Mouse (Mus musculus) ES-Bruce4 (cell line): ENCODE data around the gene Csrnp1. TPM values are rescaled to one million over a fixed set of nuclear protein-coding genes. Genes with fewer than 3 reads are reported as not detected.

Experiments
- H3K27ac ChIP-seq: 2 replicates; pipeline ENCODE4 v1.5.1; 2012; ENCODE audit warnings: low read length, inconsistent platforms; ENCODE audit not compliant: insufficient read depth
- H3K27me3 ChIP-seq: 2 replicates; pipeline ENCODE4 v1.6.1; 2012; ENCODE audit warnings: mild to moderate bottlenecking, low read length, inconsistent platforms; ENCODE audit not compliant: control insufficient read depth, poor library complexity, insufficient read depth, severe bottlenecking
- H3K36me3 ChIP-seq: 2 replicates; pipeline ENCODE4 v1.6.1; 2012; ENCODE audit warnings: inconsistent platforms, mild to moderate bottlenecking, low read length, moderate library complexity; ENCODE audit not compliant: control insufficient read depth, poor library complexity, insufficient read depth, severe bottlenecking
- H3K4me1 ChIP-seq: one replicate; pipeline ENCODE4 v1.8.1; 2011; ENCODE audit warnings: low read length; ENCODE audit not compliant: control insufficient read depth, insufficient read depth
- H3K4me3 ChIP-seq: 2 replicates; pipeline ENCODE4 v1.5.1; 2011; ENCODE audit warnings: low read depth, mild to moderate bottlenecking, low read length
- H3K9ac ChIP-seq: 2 replicates; pipeline ENCODE4 v1.6.1; 2012; ENCODE audit warnings: low read depth, mild to moderate bottlenecking, inconsistent platforms; ENCODE audit not compliant: poor library complexity, severe bottlenecking
- H3K9me3 ChIP-seq: replicated peaks from 2 replicates; pipeline ENCODE4 v1.6.1; 2012; ENCODE audit warnings: mild to moderate bottlenecking, low read length, inconsistent platforms; ENCODE audit not compliant: control insufficient read depth, poor library complexity, insufficient read depth, severe bottlenecking
- CTCF ChIP-seq: IDR thresholded peaks from one replicate; pipeline ENCODE4 v1.8.1; 2011; ENCODE audit warnings: low read depth, low read length
- EP300 ChIP-seq: IDR thresholded peaks from 2 replicates; pipeline ENCODE4 v1.6.1; 2011; ENCODE audit warnings: low read depth, low read length; ENCODE audit not compliant: insufficient read depth
- POLR2A ChIP-seq: IDR thresholded peaks from one replicate; pipeline ENCODE4 v1.8.1; 2011; ENCODE audit warnings: low read length; ENCODE audit not compliant: insufficient read depth
- polyA plus RNA-seq: library from polyadenylated mRNA; stranded (reverse); fragments of >200 nt; gene quantifications from 2 replicates; pipeline ENCODE4 v1.2.4, GENCODE M21; 2011; ENCODE audit warnings: low read depth; ENCODE audit not compliant: missing spikeins, insufficient read depth, insufficient read length

The Csrnp1 gene
- polyA plus RNA-seq, 1 experiment, result 28.4 TPM

DNA sequence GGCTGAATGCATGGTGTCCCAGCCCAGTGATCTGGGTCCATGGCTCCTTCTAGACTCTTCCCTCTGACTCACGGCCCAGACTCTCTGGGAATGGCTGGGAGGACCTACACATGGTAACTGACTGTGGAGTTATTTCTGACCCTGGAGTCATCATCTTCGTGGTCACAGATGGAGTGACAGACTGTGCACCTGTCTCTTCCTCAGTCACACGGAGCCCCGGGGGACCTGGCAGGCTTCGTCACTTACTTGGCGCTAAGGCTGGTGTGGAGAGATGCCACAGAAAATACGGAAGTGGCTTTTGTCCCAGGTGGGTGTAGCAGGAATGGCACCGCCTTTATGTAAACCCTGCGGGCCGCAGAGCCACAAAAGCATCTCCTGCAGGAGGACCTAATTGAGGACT lies 39.7 kb upstream of the Csrnp1 start:
- Histone ChIP-seq H3K36me3 (no peaks in the 10 kb centered on the region), H3K4me3 (no peak overlapping the region), H3K9ac (no peak overlapping the region), H3K27ac (no peak overlapping the region), H3K27me3 (no peaks in the 10 kb centered on the region), H3K4me1 (no peaks in the 10 kb centered on the region), H3K9me3 (no peaks in the 10 kb centered on the region)
- TF ChIP-seq CTCF (no peak), EP300 (no peak), POLR2A (no peak)

DNA sequence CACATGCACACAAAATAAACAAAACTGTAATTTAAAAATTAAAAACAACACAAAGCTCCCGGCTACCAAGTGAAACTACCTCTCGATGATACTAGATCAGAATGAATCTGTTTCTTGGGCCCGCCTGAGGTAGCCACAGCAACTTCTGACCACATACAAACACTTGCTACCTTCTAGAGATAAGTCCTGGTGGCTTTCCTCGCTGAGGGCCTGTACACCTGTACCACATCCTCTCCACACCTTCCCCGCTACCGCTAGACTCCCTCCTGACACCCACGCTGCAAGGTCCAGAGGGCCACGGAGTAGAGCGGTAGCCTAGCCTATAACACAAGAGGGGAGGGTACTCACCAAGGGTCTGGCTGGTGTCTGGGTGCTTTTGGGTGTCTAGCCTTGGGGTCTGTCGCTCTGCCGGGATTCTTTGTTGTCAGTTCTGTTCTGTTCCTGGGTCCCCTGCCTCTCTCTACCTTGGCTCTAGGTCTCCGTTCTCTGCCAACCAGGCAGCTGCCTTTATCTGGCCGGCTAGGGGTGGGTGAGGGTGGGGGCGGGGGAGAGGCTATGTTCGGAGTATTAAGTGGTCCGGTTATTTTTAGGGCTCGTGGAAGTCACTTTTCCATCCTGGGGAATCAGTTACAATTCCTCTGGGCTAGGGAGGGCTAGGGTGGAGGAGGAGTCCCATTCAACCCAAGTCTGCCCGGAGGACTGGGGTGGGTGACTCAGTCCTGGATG lies 38.8 kb upstream of the Csrnp1 start, which contains the start of gene Xirp1:
Xirp1 (minus strand) TSS at position 513 of the 726 bp plus-strand sequence.
- Histone ChIP-seq H3K36me3 (no peaks in the 10 kb centered on the region), H3K4me3 (no peak within 1 kb of the TSS), H3K27ac (no peak within 1 kb of the TSS), H3K9ac (no peak within 1 kb of the TSS), H3K4me1 (no peaks in the 10 kb centered on the region), H3K9me3 (no peaks in the 10 kb centered on the region), H3K27me3 (no peaks in the 10 kb centered on the region)
- TF ChIP-seq POLR2A (no peak), CTCF (no peak), EP300 (no peak)

DNA sequence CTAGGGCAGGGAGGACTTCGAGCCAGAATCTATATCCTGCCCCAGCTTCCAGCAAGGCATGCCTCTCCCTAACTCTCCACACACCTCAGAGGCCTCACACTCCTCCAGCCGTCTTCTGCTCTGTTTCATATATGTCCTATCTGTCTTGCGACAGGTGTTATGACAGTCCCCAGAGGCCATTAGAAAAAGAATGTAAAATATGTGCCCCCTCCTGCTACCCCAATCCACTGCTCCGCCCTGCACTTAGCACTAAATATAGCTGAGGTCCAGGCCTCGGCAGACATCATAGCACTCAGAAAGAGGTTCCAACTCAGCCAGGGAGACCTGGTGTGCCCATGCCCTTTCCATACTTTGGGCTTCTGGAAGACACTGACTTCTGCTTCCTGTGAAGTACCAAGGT lies 36.7 kb upstream of the Csrnp1 start:
- H3K27ac ChIP-seq, result no peak overlapping the region
- no peaks in the 10 kb centered on the region for H3K4me1 ChIP-seq
- H3K9me3 ChIP-seq, result no peaks in the 10 kb centered on the region
- no peak overlapping the region for H3K9ac ChIP-seq
- no peak overlapping the region for H3K4me3 ChIP-seq
- H3K36me3 ChIP-seq, result no peaks in the 10 kb centered on the region
- TF ChIP-seq EP300, result no peak
- no peak for TF ChIP-seq CTCF
- TF ChIP-seq POLR2A, result no peak
- H3K27me3 ChIP-seq, result no peaks in the 10 kb centered on the region

DNA sequence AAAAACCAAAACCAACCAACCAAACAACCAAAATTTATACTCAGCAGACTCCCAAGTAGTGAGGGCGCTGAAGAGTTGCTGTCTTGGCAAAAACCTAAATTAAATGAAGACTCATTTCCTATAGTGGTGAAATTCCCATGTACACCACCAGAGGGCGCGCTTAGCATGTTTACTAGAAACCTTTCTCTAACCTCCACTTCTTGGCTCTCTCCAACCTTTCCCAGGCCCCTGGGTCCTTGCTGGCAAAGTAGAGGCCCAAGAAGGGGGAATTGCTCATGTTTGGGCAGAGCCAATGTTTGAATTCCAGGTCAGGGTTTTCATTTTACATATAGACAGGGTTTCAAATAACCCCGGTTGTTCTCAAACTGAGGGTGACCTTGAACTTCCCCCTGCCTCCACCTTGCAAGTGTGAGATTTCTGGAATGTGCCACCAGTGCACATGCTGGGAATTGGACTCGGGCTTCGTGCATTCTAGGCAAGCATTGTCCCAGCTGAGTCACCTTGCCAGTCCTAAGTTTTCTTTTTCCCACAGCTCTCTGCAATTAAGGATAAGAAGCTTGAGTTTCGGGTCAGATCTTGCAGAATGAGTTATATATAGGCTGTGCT lies 35.9 kb upstream of the Csrnp1 start:
- Histone ChIP-seq H3K27me3 (no peaks in the 10 kb centered on the region), H3K9ac (no peak overlapping the region), H3K9me3 (no peaks in the 10 kb centered on the region), H3K4me3 (no peak overlapping the region), H3K27ac (no peak overlapping the region), H3K36me3 (no peaks in the 10 kb centered on the region), H3K4me1 (no peaks in the 10 kb centered on the region)
- TF ChIP-seq POLR2A, result no peak
- TF ChIP-seq CTCF, result peak; percentile 13
- TF ChIP-seq EP300, result no peak

DNA sequence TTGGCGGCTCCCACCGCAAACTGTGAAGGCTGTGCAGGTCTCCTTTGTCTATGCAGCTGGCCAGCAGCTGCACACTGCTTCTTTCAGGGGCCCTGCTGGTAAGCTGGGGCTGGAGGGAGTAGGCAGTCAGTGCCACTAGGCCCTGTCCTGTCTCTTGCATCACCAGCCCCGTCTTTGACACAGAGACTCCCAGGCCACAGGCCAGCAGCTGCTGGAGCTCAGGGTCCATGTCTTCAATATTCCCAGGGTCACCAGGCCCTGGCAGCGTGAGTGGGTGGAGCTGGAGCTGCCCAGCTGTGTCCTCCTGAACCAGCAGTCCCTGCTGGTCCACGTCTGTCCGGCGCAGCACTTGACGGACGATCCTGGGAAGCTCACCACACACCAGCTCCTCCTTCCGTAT lies 32.5 kb upstream of the Csrnp1 start:
- Histone ChIP-seq H3K9me3 (no peaks in the 10 kb centered on the region), H3K9ac (no peak overlapping the region), H3K4me1 (peaks cover 2% of the 10 kb centered on the region), H3K36me3 (no peaks in the 10 kb centered on the region), H3K27ac (no peak overlapping the region), H3K4me3 (no peak overlapping the region), H3K27me3 (no peaks in the 10 kb centered on the region)
- no peak for TF ChIP-seq POLR2A
- TF ChIP-seq EP300, result no peak
- TF ChIP-seq CTCF, result no peak

DNA sequence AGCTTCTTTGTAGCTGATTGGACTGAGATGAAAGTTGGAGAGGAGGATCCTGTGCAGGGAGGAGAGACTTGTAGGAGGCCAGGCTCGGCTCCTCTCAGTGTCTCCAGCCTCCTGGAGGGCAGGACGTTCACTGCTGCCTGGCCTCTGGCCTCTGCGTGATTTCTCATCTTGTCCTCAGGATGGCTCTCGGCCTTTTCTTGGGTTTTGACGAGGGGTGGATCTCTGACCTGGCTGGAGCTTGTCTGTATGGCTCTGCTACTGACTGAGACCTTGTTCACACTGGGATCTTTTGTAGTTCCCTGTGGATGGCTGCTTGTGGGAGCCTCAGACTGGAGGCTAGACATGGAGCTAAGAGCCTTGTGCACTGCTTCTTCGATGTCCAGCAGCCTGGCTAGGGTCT lies 30.4 kb upstream of the Csrnp1 start:
- Histone ChIP-seq H3K27me3 (no peaks in the 10 kb centered on the region), H3K4me3 (no peak overlapping the region), H3K4me1 (peaks cover 2% of the 10 kb centered on the region), H3K36me3 (no peaks in the 10 kb centered on the region), H3K9me3 (no peaks in the 10 kb centered on the region), H3K27ac (no peak overlapping the region), H3K9ac (no peak overlapping the region)
- TF ChIP-seq EP300 (no peak), CTCF (no peak), POLR2A (no peak)
